In genomic region chr6:88044577-88045405, GRCm38 (mm10) we compare ENCODE assay signal across 8 mouse cellular contexts. TPM values are rescaled to one million over a fixed set of nuclear protein-coding genes. Genes with fewer than 3 reads are reported as not detected.
DNase-seq lines count a peak whose midpoint lies in the region; ATAC-seq and TF ChIP-seq lines count a peak whose summit lies in the region.

Gene Rab7, minus strand, starts transcription at chr6:88045270.

- peak; percentile 98 for DNase-seq in 3T3-L1 (ENCODE audit: low read depth, low spot score)
- peak; percentile 82 to 92 for DNase-seq in adrenal gland, postnatal 4 days (ENCODE audit: low spot score in 2 of 2)
- DNase-seq in embryonic facial prominence, embryonic 14.5 days (ENCODE audit: low spot score), result peak; percentile 99
- peak; percentile 96 to 97 for DNase-seq in heart, adult 2 months
- DNase-seq in kidney, adult 8-10 months, result peak; percentile 96
- DNase-seq in spleen, postnatal 10 days (ENCODE audit: low spot score in 2 of 2), result peak; percentile 89 to 95

- no peaks in the 10 kb centered on the region for H3K9me3 ChIP-seq in embryonic facial prominence, embryonic 14.5 days (ENCODE audit: control insufficient read depth, low read length)
- no peaks in the 10 kb centered on the region for H3K9me3 ChIP-seq in limb, embryonic 13.5 days
- no peaks in the 10 kb centered on the region for H3K9me3 ChIP-seq in midbrain, embryonic 16.5 days (replicated peaks; ENCODE audit: control insufficient read depth, low read length, poor library complexity, severe bottlenecking)

- H3K27ac ChIP-seq in embryonic facial prominence, embryonic 14.5 days (replicated peaks; ENCODE audit: low read depth, low read length), result peak within 1 kb of the TSS; percentile 87
- H3K27ac ChIP-seq in heart, adult 2 months, result peak within 1 kb of the TSS; percentile 94
- H3K27ac ChIP-seq in limb, embryonic 13.5 days, result peak within 1 kb of the TSS; percentile 81; the same call in 1 of the 2 replicates
- peak within 1 kb of the TSS; percentile 88 for H3K27ac ChIP-seq in midbrain, embryonic 16.5 days (ENCODE audit: low read length)

- peak within 1 kb of the TSS; percentile 99 for H3K4me3 ChIP-seq in embryonic facial prominence, embryonic 14.5 days (ENCODE audit: low read depth, low read length)
- peak within 1 kb of the TSS; percentile 83 for H3K4me3 ChIP-seq in heart, adult 2 months
- H3K4me3 ChIP-seq in limb, embryonic 13.5 days, result peak within 1 kb of the TSS; percentile 97
- peak within 1 kb of the TSS; percentile 99 for H3K4me3 ChIP-seq in midbrain, embryonic 16.5 days (ENCODE audit: low read depth, low read length)

- TF ChIP-seq EP300 in heart, adult 2 months (IDR thresholded peaks at IDR 0.05; ENCODE audit: insufficient read depth, low read depth, low read length), result peak; percentile 91

- TF ChIP-seq POLR2A in heart, adult 2 months (IDR thresholded peaks at IDR 0.05; ENCODE audit: insufficient read depth, low read depth, low read length), result peak; percentile 79

- no peak for TF ChIP-seq CTCF in heart, adult 2 months (IDR thresholded peaks at IDR 0.05)

- peak within 1 kb of the TSS; percentile 96 for H3K4me2 ChIP-seq in embryonic facial prominence, embryonic 14.5 days (ENCODE audit: low read depth, low read length)
- H3K4me2 ChIP-seq in limb, embryonic 13.5 days (replicated peaks), result peak within 1 kb of the TSS; percentile 85
- peak within 1 kb of the TSS; percentile 98 for H3K4me2 ChIP-seq in midbrain, embryonic 16.5 days (ENCODE audit: low read length)

- WGBS in embryonic facial prominence, embryonic 14.5 days, result under 1% methylated on average over 55 of the region's 82 CpGs
- under 1% methylated on average over 82 of the region's 82 CpGs for WGBS in heart, adult 2 months
- WGBS in limb, embryonic 13.5 days, result under 1% methylated on average over 77 of the region's 82 CpGs
- WGBS in midbrain, embryonic 16.5 days, result under 1% methylated on average over 67 of the region's 82 CpGs

- H3K9ac ChIP-seq in embryonic facial prominence, embryonic 14.5 days (ENCODE audit: low read depth, low read length), result peak within 1 kb of the TSS; percentile 99
- H3K9ac ChIP-seq in heart, adult 2 months (ENCODE audit: low read depth, low read length), result peak within 1 kb of the TSS; percentile 98
- H3K9ac ChIP-seq in limb, embryonic 13.5 days, result peak within 1 kb of the TSS; percentile 98
- H3K9ac ChIP-seq in midbrain, embryonic 16.5 days (ENCODE audit: low read depth, low read length), result peak within 1 kb of the TSS; percentile 94

- H3K79me2 ChIP-seq in heart, adult 2 months (replicated peaks; ENCODE audit: control insufficient read depth, insufficient read depth, low read length), result peaks cover 5% of the 10 kb centered on the region

- peak; percentile 99 for ATAC-seq in embryonic facial prominence, embryonic 14.5 days (ENCODE audit: low read depth)
- peak; percentile 99 for ATAC-seq in limb, embryonic 13.5 days (ENCODE audit: low FRiP score, low read depth)
- ATAC-seq in midbrain, embryonic 16.5 days, result peak; percentile 99

- peaks cover 1% of the 10 kb centered on the region; the same call in 1 of the 2 replicates for H3K36me3 ChIP-seq in embryonic facial prominence, embryonic 14.5 days (ENCODE audit: control insufficient read depth, insufficient read depth, low read length)
- H3K36me3 ChIP-seq in heart, adult 2 months (ENCODE audit: control insufficient read depth, insufficient read depth, low read length), result peaks cover 18% of the 10 kb centered on the region
- no peaks in the 10 kb centered on the region for H3K36me3 ChIP-seq in limb, embryonic 13.5 days
- H3K36me3 ChIP-seq in midbrain, embryonic 16.5 days (ENCODE audit: control insufficient read depth, insufficient read depth, low read length), result no peaks in the 10 kb centered on the region

- intact Hi-C loops in heart, adult 2 months (cut with DNase I), result loop anchor here (2.0 kb wide), 1 partner anchor 30 kb away; no protein-coding TSS in a partner anchor

- peaks cover 14% of the 10 kb centered on the region for H3K4me1 ChIP-seq in embryonic facial prominence, embryonic 14.5 days (ENCODE audit: control insufficient read depth, insufficient read depth, low read length)
- peaks cover 13% of the 10 kb centered on the region for H3K4me1 ChIP-seq in heart, adult 2 months (ENCODE audit: control insufficient read depth, insufficient read depth, low read length)
- H3K4me1 ChIP-seq in limb, embryonic 13.5 days, result peaks cover 21% of the 10 kb centered on the region
- H3K4me1 ChIP-seq in midbrain, embryonic 16.5 days (ENCODE audit: control insufficient read depth, insufficient read depth, low read length), result peaks cover 26% of the 10 kb centered on the region

- 0 out of 2 replicates have a peak, but pooled peaks cover 4% of the 10 kb centered on the region for H3K27me3 ChIP-seq in embryonic facial prominence, embryonic 14.5 days (replicated peaks; ENCODE audit: control insufficient read depth, insufficient read depth, low read length)
- no peaks in the 10 kb centered on the region for H3K27me3 ChIP-seq in heart, adult 2 months (ENCODE audit: control insufficient read depth, insufficient read depth, low read length)
- peaks cover 19% of the 10 kb centered on the region for H3K27me3 ChIP-seq in limb, embryonic 13.5 days
- peaks cover 6% of the 10 kb centered on the region; the same call in 1 of the 2 replicates for H3K27me3 ChIP-seq in midbrain, embryonic 16.5 days (ENCODE audit: control insufficient read depth, insufficient read depth, low read depth, low read length)

RNA-seq across cellular contexts. Expression of gene Rab7, which starts in this region (rescaled TPM):
- total RNA-seq in adrenal gland, postnatal 4 days (2021), result 100 to 1,000 TPM; 263 to 269 TPM
- 240 and 244 TPM in 2 replicates for polyA plus RNA-seq in embryonic facial prominence, embryonic 14.5 days (2014; fragmentation: Nextera tagmentation; extraction: Ambion mirVana)
- 100 to 1,000 TPM; 271 to 299 TPM for total RNA-seq in heart, adult 2 months (2021)
- 212 and 344 TPM in 2 replicates for polyA plus RNA-seq in heart, adult 2 months (2012; rRNA removed)
- 184 and 186 TPM in 2 replicates for polyA plus RNA-seq in limb, embryonic 13.5 days (2015; fragmentation: Nextera tagmentation; extraction: Ambion mirVana)
- polyA plus RNA-seq in midbrain, embryonic 16.5 days (2015; fragmentation: Nextera tagmentation; extraction: Ambion mirVana), result 357 and 370 TPM in 2 replicates

Comparison
In these comparisons a context has a peak if more than half of its experiments do, and no peak if none do; other contexts are left out.
1. Peak in every context shown above with its lines: DNase-seq, ATAC-seq, H3K4me3 ChIP-seq and H3K27ac ChIP-seq.